Mouse (Mus musculus): ENCODE measurements around the gene Rpl3. TPM values are rescaled to one million over a fixed set of nuclear protein-coding genes. Genes with fewer than 3 reads are reported as not detected.

Gene Rpl3
- polyA plus RNA-seq, 2 experiments: 1,384 to 1,569 TPM

- Histone ChIP-seq H3K9me3 (ENCODE audit: control insufficient read depth, low read length) (no peaks in the 10 kb centered on the region), H3K4me1 (ENCODE audit: control insufficient read depth, insufficient read depth, low read length) (peaks cover 11% of the 10 kb centered on the region; the same call in 1 of the 2 replicates), H3K4me3 (replicated peaks; ENCODE audit: low read length) (peak overlapping the region; percentile 87), H3K36me3 (ENCODE audit: control insufficient read depth, insufficient read depth, low read length) (peaks cover 52% of the 10 kb centered on the region), H3K27me3 (ENCODE audit: control insufficient read depth, insufficient read depth, low read length) (no peaks in the 10 kb centered on the region), H3K27ac (replicated peaks; ENCODE audit: low read depth, low read length) (peak overlapping the region; percentile 93; the same call in 1 of the 2 replicates), H3K4me2 (replicated peaks; ENCODE audit: low read depth, low read length, severe bottlenecking) (peak overlapping the region; percentile 64), H3K9ac (ENCODE audit: low read depth, low read length, severe bottlenecking) (peak overlapping the region; percentile 94)
- WGBS: 5% methylated on average over 11 of the region's 11 CpGs
- TF ChIP-seq POLR2A (IDR thresholded peaks at IDR 0.05; ENCODE audit: borderline replicate concordance, extremely low read depth, insufficient read depth, insufficient read length): no peak
- DNase-seq (ENCODE audit: low spot score) (no peak), ATAC-seq (ENCODE audit: low FRiP score, low read depth) (no peak)
Measured at GRCm38 (mm10) chr15:80081801-80082546, 9.7 kb downstream of the Rpl3 start.

DNA sequence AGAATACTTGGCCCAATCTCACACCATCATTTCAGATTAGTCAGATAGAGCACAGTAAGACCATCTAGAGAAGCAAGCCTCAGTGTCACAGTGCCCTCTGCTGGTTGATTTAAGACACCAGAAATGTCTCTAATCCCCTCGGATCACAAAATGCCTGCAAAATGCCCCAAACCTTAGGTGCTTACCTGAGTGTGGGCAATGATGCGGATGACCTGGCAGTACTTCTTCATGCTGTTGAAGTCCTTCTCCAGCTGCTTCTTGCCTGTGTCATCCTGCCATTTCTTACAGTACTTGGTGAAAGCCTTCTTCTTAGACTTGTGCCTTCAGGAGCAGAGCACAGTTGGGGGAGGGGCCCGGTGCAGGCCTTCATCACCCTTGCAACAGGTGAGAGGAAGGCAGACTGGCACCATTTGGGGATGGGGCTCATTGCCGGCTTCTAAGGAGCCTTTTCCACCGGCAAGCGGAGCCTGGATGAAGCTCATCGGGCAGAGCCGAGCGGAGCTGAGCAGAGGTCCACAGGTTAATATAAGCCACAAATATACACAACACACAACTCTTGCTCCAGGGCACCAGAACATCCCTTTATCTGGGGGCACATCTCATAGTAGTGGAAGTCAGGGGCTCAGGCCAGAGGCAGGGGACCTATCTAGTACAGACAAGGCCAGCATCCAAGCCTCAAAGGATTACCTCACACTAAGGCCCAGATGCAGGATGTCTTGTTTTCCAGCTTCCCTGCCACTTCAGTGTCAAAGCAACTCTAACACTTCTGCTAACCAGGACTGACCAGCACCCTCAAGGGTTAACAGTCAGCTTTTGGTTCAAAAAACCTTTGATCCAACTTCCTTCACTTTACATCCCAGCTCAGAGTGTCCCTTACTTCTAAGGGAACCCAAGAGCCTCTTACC is 10.7 kb downstream of the Rpl3 start:
- Histone ChIP-seq H3K9me3 (ENCODE audit: control insufficient read depth, low read length) (no peaks in the 10 kb centered on the region), H3K9ac (ENCODE audit: low read depth, low read length, severe bottlenecking) (peak overlapping the region; percentile 94), H3K4me1 (ENCODE audit: control insufficient read depth, insufficient read depth, low read length) (peaks cover 11% of the 10 kb centered on the region; the same call in 1 of the 2 replicates), H3K27me3 (ENCODE audit: control insufficient read depth, insufficient read depth, low read length) (no peaks in the 10 kb centered on the region), H3K36me3 (ENCODE audit: control insufficient read depth, insufficient read depth, low read length) (peaks cover 61% of the 10 kb centered on the region), H3K4me2 (replicated peaks; ENCODE audit: low read depth, low read length, severe bottlenecking) (peak overlapping the region; percentile 64), H3K27ac (replicated peaks; ENCODE audit: low read depth, low read length) (no peak overlapping the region), H3K4me3 (replicated peaks; ENCODE audit: low read length) (peak overlapping the region; percentile 87)
- no peak for TF ChIP-seq POLR2A (IDR thresholded peaks at IDR 0.05; ENCODE audit: borderline replicate concordance, extremely low read depth, insufficient read depth, insufficient read length)
- ATAC-seq (ENCODE audit: low FRiP score, low read depth) (no peak), DNase-seq (ENCODE audit: low spot score) (peak; percentile 90)
- 55% methylated on average over 9 of the region's 9 CpGs for WGBS

- Histone ChIP-seq H3K27me3 (ENCODE audit: control insufficient read depth, insufficient read depth, low read length) (no peaks in the 10 kb centered on the region), H3K4me3 (replicated peaks; ENCODE audit: low read length) (0 out of 2 replicates have a peak overlapping the region, but pooled peaks have one; percentile 87), H3K36me3 (ENCODE audit: control insufficient read depth, insufficient read depth, low read length) (peaks cover 61% of the 10 kb centered on the region), H3K9ac (ENCODE audit: low read depth, low read length, severe bottlenecking) (no peak overlapping the region), H3K4me1 (ENCODE audit: control insufficient read depth, insufficient read depth, low read length) (peaks cover 11% of the 10 kb centered on the region; the same call in 1 of the 2 replicates), H3K9me3 (ENCODE audit: control insufficient read depth, low read length) (no peaks in the 10 kb centered on the region), H3K27ac (replicated peaks; ENCODE audit: low read depth, low read length) (no peak overlapping the region), H3K4me2 (replicated peaks; ENCODE audit: low read depth, low read length, severe bottlenecking) (no peak overlapping the region)
- 74% methylated on average over 3 of the region's 3 CpGs for WGBS
- ATAC-seq (ENCODE audit: low FRiP score, low read depth) (no peak), DNase-seq (ENCODE audit: low spot score) (no peak)
- TF ChIP-seq POLR2A (IDR thresholded peaks at IDR 0.05; ENCODE audit: borderline replicate concordance, extremely low read depth, insufficient read depth, insufficient read length): no peak
Measured at GRCm38 (mm10) chr15:80079954-80080353, 11.7 kb downstream of the Rpl3 start.

DNA sequence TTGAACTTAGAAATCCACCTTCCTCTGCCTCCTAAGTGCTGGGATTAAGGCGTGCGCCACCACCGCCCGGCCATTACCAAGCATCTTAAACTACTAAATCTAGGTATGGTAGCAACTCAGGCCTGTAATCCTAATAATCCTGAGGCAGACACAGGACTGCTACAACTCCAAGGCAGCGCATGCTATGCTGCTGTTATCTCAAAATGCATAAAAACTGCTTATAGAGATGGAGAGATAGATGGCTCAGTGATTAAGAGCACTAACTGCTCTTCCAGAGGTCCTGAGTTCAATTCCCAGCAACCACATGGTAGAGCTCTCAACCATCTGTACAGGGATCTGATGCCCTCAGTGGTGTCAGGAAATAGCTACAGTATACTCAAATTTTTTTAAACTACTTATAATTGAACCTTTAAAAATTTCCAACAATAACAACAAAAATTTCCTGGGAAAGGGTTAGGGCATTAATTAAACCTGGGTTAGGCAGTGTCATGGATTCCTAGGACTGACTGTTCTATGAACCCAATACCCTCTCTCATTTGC is 12.5 kb downstream of the Rpl3 start:
- WGBS: 91% methylated on average over 5 of the region's 5 CpGs
- no peak overlapping the region for H3K4me3 ChIP-seq (replicated peaks; ENCODE audit: low read length)
- H3K9ac ChIP-seq (ENCODE audit: low read depth, low read length, severe bottlenecking): no peak overlapping the region
- H3K4me2 ChIP-seq (replicated peaks; ENCODE audit: low read depth, low read length, severe bottlenecking): no peak overlapping the region
- ATAC-seq (ENCODE audit: low FRiP score, low read depth) (no peak), DNase-seq (ENCODE audit: low spot score) (no peak)
- H3K27ac ChIP-seq (replicated peaks; ENCODE audit: low read depth, low read length): no peak overlapping the region
- H3K9me3 ChIP-seq (ENCODE audit: control insufficient read depth, low read length): no peaks in the 10 kb centered on the region
- H3K27me3 ChIP-seq (ENCODE audit: control insufficient read depth, insufficient read depth, low read length): no peaks in the 10 kb centered on the region
- H3K4me1 ChIP-seq (ENCODE audit: control insufficient read depth, insufficient read depth, low read length): peaks cover 11% of the 10 kb centered on the region; the same call in 1 of the 2 replicates
- no peak for TF ChIP-seq POLR2A (IDR thresholded peaks at IDR 0.05; ENCODE audit: borderline replicate concordance, extremely low read depth, insufficient read depth, insufficient read length)
- peaks cover 61% of the 10 kb centered on the region for H3K36me3 ChIP-seq (ENCODE audit: control insufficient read depth, insufficient read depth, low read length)
